Mouse (Mus musculus) liver, embryonic 13.5 days (tissue): ENCODE data around the gene Mgst3. TPM values are rescaled to one million over a fixed set of nuclear protein-coding genes. Genes with fewer than 3 reads are reported as not detected.
"Not testable (repeated sequence)": the region's sequence is repeated elsewhere in the genome, so short reads cannot be mapped to it uniquely, and the experiment has no call there.

Source experiments
- ATAC-seq: fragments of 200-750 bp; cut with Nextera tagmentation; 2 replicates; pipeline ENCODE4 v1.8.0; 2017; ENCODE audit warnings: low read depth, mild to moderate bottlenecking, moderate number of reproducible peaks, moderate library complexity
- DNase-seq: peaks from one replicate; pipeline ENCODE4 v3.0.0; 2022
- H3K27ac ChIP-seq: fragments of 300-500 bp; sonication (generic); 2 replicates; pipeline ENCODE4 v1.5.1; 2015; ENCODE audit warnings: moderate library complexity, mild to moderate bottlenecking, inconsistent platforms
- H3K27me3 ChIP-seq: fragments of 300-500 bp; sonication (generic); 2 replicates; pipeline ENCODE4 v1.6.1; 2015; ENCODE audit warnings: mild to moderate bottlenecking, inconsistent platforms
- H3K36me3 ChIP-seq: fragments of 300-500 bp; sonication (generic); 2 replicates; pipeline ENCODE4 v1.6.1; 2015; ENCODE audit warnings: mild to moderate bottlenecking, inconsistent platforms
- H3K4me1 ChIP-seq: fragments of 300-500 bp; sonication (generic); replicated peaks from 2 replicates; pipeline ENCODE4 v1.6.1; 2015; ENCODE audit warnings: inconsistent platforms
- H3K4me2 ChIP-seq: fragments of 300-500 bp; sonication (generic); 2 replicates; pipeline ENCODE4 v1.6.1; 2015; ENCODE audit warnings: inconsistent platforms, mild to moderate bottlenecking, moderate library complexity
- H3K4me3 ChIP-seq: fragments of 300-500 bp; sonication (generic); replicated peaks from 2 replicates; pipeline ENCODE4 v1.5.1; 2015; ENCODE audit warnings: mild to moderate bottlenecking, inconsistent platforms
- H3K9ac ChIP-seq: fragments of 300-500 bp; sonication (generic); 2 replicates; pipeline ENCODE4 v1.6.1; 2015; ENCODE audit warnings: mild to moderate bottlenecking, inconsistent platforms
- H3K9me3 ChIP-seq: fragments of 300-500 bp; sonication (generic); replicated peaks from 2 replicates; pipeline ENCODE4 v1.6.1; 2016; ENCODE audit warnings: inconsistent platforms
- WGBS: fragments of 180-500 bp; shearing (Covaris S2); methylation state at CpG from one replicate; pipeline ENCODE4 v1.1.7; 2015; ENCODE audit not compliant: insufficient replicate concordance; 5-methylcytosine and 5-hydroxymethylcytosine counted together
- polyA plus RNA-seq: library from polyadenylated mRNA; unstranded; fragments of >200 nt; fragmentation: Nextera tagmentation; extraction: Ambion mirVana; gene quantifications from 2 replicates; pipeline ENCODE4 v1.2.1, GENCODE M21; 2015

The Mgst3 gene
- polyA plus RNA-seq, 1 experiment from 2014 or later = 409 TPM

DNA sequence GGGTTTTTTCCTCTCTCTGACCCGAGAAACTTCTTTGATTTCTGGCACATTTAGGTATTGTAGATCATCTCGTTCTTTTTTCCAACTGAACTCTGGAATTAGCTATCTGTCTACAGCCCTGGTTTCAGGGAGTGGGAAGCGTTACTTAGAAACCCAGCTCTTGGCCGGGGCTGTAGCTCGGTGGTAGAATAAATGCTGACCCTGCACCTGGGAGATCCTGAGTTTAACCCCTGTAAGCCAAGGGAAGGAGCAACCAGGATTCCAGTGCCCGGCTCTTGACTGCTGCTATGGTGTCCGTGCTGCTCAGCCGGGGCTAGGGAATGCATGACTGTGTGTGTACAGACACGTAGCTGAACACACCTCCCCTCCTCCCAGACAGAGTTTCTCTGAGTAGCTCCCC, 34.9 kb downstream of the Mgst3 start:
- Histone ChIP-seq H3K4me1 (peaks cover 11% of the 10 kb centered on the region), H3K27me3 (no peaks in the 10 kb centered on the region), H3K27ac (no peak overlapping the region), H3K9ac (no peak overlapping the region), H3K9me3 (no peaks in the 10 kb centered on the region), H3K4me3 (no peak overlapping the region), H3K36me3 (peaks cover 98% of the 10 kb centered on the region), H3K4me2 (no peak overlapping the region)
- WGBS = 86% methylated on average over 9 of the region's 9 CpGs
- DNase-seq = no peak
- no peak for ATAC-seq

DNA sequence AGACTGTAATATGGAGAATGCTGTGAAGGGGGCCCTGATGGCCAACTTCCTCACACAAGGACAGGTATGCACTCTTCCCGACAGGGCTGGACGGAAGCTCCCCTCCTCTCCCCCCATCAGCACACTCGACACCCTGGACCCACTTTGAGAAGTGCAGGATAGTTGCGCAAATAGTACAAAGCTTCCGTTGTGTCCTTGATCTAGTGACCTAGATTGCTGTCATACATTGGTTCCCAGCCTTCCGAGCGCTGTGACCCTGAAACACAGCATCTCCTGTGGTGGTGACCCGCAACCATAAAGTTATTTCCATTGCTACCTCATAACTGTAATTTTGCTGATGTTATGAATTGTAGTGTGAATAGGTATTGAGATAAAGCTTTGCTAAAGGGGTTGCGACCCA, 36.3 kb downstream of the Mgst3 start:
- Histone ChIP-seq H3K9me3 (no peaks in the 10 kb centered on the region), H3K4me3 (no peak overlapping the region), H3K9ac (no peak overlapping the region), H3K36me3 (peaks cover 97% of the 10 kb centered on the region), H3K27me3 (no peaks in the 10 kb centered on the region), H3K4me1 (peaks cover 17% of the 10 kb centered on the region), H3K4me2 (no peak overlapping the region), H3K27ac (no peak overlapping the region)
- WGBS = 85% methylated on average over 9 of the region's 9 CpGs
- ATAC-seq (no peak), DNase-seq (no peak)

DNA sequence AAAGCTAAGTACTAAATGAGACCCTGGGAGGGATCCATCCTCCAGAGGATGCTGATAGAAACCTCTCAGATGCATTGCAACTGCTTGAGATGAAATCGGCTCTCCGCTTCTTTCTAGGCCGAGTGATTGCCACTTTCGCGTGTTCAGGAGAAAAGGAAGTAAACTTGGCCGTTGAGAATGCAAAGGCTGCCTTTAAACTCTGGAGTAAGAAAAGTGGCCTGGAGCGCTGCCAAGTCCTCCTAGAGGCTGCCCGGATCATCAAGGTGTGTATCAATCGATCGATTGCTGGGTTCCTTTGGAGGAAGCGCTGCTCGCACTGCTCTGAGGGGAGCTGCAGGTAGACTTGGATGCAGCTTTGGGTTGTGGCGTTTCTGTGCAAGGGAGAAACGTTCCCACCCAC, 41.2 kb downstream of the Mgst3 start:
- ATAC-seq = no peak
- Histone ChIP-seq H3K4me2 (0 out of 2 replicates have a peak overlapping the region, but pooled peaks have one; percentile 2), H3K27me3 (no peaks in the 10 kb centered on the region), H3K4me3 (no peak overlapping the region), H3K27ac (no peak overlapping the region), H3K9ac (no peak overlapping the region), H3K4me1 (peaks cover 46% of the 10 kb centered on the region), H3K36me3 (peaks cover 54% of the 10 kb centered on the region), H3K9me3 (no peaks in the 10 kb centered on the region)
- no peak for DNase-seq
- WGBS = 86% methylated on average over 14 of the region's 14 CpGs

DNA sequence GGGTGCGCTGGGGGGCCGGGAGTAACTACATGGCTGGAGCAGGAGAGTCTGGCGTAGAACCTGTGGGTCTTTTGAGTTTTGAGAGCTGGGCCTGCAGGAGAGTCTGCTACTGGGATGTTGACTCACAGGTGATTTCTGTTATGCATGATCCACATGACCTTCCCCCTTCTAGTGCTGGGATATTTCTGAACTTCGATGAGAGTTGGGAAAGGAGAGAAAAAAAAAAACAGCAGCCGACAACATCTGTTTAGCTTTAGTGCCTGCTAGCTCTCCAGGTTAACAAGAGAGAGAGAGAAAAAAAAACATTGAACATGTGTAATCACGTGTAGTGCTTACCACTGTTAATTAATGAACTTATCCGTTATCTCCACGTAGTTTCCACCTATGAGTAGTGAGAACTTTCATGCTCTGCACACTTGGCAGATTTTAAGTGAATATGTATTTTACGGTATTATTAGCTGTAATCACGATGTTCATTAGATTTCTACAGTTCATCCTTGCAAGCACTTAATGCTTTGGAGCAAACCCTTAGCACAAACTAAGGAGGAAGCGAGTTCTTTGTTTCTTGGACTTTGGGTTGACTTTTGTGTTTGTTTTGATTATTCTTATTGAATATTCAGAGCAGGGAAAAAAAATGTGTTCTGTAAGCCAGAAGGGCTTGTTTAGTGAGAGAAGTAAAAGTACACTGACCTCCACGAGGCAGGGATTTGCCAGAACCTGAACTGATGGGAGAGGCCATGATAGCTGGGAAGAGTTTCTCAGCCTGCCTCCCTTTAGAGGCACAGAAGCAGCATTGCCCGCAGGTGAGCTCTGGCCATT, 42.8 kb downstream of the Mgst3 start:
- Histone ChIP-seq H3K27me3 (no peaks in the 10 kb centered on the region), H3K4me3 (peak overlapping the region; percentile 84), H3K36me3 (peaks cover 38% of the 10 kb centered on the region), H3K27ac (peak overlapping the region; percentile 94), H3K4me2 (peak overlapping the region; percentile 97), H3K9ac (peak overlapping the region; percentile 92), H3K4me1 (peaks cover 46% of the 10 kb centered on the region), H3K9me3 (no peaks in the 10 kb centered on the region)
- ATAC-seq (no peak), DNase-seq (no peak)
- 21% methylated on average over 13 of the region's 13 CpGs for WGBS

DNA sequence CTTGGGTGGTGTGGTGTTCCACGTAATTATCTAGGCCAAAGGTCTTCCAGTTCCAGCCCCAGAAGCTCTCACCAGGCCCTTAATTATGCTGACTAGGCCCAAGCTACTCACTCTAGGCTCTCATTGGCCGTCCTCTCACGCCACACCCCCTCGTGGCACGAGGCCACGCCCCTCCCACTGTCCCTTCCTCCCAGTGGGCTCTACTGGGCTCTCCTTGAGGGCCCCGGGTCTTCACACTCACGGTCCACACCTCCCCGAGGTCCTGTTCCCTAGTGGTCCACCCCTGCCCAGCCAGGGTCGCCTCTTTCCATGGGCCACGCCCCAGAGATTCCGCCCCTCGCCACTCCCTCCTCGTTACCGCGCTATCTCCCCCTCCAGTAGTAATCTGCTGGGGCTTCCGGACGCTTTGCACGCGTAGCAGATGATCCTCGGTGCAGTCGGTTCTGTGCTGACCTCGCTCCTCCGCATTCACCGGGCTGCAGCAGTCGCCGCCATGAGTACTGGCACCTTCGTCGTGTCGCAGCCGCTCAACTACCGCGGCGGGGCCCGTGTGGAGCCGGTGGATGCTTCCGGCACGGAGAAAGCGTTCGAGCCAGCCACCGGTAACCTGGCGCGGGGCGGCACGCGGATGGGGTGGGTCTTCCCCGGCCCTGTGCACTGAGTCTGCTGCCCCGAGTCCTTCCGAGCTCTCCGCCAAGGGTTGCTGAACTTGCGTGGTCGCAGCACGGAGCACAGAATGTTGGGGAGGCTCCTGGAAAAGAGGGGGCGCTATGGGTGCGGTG, 43.6 kb downstream of the Mgst3 start, which contains the start of gene Aldh9a1:
TSS of gene Aldh9a1 (plus strand) at position 177 of the 782 bp plus-strand sequence.
- peak; percentile 96 for ATAC-seq
- under 1% methylated on average over 55 of the region's 55 CpGs for WGBS
- H3K4me1 ChIP-seq = peaks cover 46% of the 10 kb centered on the region

DNA sequence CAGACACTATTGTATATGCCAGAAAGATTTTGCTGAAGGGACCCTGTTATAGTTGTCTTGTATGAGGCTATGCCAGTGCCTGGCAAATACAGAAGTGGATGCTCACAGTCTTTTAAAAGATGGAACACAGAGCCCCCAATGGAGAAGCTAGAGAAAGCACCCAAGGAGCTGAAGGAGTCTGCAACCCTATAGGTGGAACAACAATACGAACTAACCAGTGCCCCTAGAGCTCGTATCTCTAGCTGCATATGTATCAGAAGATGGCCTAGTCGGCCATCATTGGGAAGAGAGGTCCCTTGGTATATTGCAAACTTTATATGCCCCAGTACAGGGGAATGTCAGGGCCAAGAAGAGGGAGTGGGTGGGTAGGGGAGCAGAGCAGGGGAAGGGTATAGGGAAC, 44.4 kb downstream of the Mgst3 start:
- Histone ChIP-seq H3K9ac (peak overlapping the region; percentile 92), H3K4me2 (peak overlapping the region; percentile 97)
- WGBS = 13% methylated on average over 3 of the region's 3 CpGs

More for the DNA sequence above, 43.6 kb downstream of the Mgst3 start, which contains the start of gene Aldh9a1:
- Histone ChIP-seq H3K9ac (peak within 1 kb of the TSS; percentile 92), H3K4me2 (peak within 1 kb of the TSS; percentile 97), H3K9me3 (no peaks in the 10 kb centered on the region), H3K36me3 (peaks cover 30% of the 10 kb centered on the region), H3K27ac (peak within 1 kb of the TSS; percentile 94), H3K4me3 (peak within 1 kb of the TSS; percentile 84), H3K27me3 (no peaks in the 10 kb centered on the region)
- peak; percentile 89 for DNase-seq

DNA sequence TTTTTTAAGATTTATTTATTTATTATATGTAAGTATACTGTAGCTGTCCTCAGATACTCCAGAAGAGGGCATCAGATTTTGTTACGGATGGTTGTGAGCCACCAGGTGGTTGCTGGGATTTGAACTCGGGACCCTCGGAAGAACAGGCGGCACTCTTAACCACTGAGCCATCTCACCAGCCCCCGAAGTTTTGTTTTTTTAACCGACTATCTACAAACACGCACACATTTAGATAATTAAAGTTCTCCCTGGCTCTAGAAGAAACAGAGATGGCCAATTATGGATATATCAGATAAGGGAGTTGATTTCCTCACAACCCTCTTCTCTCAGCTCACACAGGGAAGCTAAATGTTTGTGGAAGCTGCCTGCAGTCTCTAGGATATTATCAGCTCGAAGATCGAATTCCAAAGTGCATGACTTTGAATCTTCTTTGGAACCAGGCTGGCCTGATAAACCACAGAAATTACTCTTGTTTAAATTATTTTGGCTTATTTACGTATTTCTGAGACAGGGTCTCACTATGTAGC, 47.6 kb downstream of the Mgst3 start:
- 76% methylated on average over 10 of the region's 10 CpGs for WGBS

More for the DNA sequence above, 44.4 kb downstream of the Mgst3 start:
- H3K36me3 ChIP-seq = peaks cover 22% of the 10 kb centered on the region
- H3K9me3 ChIP-seq, H3K4me3 ChIP-seq, H3K27me3 ChIP-seq, ATAC-seq: not testable (repeated sequence)
- H3K27ac ChIP-seq = peak overlapping the region; percentile 94
- H3K4me1 ChIP-seq = peaks cover 40% of the 10 kb centered on the region
- DNase-seq = peak; percentile 18

DNA sequence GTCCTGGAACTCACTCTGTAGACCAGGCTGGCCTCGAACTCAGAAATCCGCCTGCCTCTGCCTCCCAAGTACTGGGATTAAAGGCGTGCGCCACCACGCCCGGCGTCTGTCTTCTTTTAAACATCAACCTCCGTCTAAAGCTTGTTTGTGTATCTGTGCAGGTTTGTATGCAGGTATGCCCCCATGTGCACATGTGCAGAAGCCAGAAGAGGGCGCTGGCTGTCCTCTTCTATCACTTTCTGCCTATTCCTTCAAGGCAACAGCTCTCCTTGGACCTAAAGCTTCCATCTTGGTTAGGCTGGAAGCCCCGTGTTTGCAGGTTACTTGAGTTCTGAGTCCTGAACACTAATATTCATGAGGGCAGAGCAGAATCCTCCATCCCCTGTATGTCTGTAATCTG, 50.8 kb downstream of the Mgst3 start:
- ATAC-seq (no peak), DNase-seq (no peak)
- no peak overlapping the region for H3K9ac ChIP-seq
- no peaks in the 10 kb centered on the region for H3K36me3 ChIP-seq
- peaks cover 30% of the 10 kb centered on the region for H3K4me1 ChIP-seq
- no peaks in the 10 kb centered on the region for H3K9me3 ChIP-seq
- H3K27ac ChIP-seq = no peak overlapping the region
- H3K4me2 ChIP-seq = no peak overlapping the region
- 89% methylated on average over 10 of the region's 10 CpGs for WGBS
- no peaks in the 10 kb centered on the region for H3K27me3 ChIP-seq
- H3K4me3 ChIP-seq = no peak overlapping the region

More for the DNA sequence above, 47.6 kb downstream of the Mgst3 start:
- not testable (repeated sequence) for H3K4me2 ChIP-seq, H3K27ac ChIP-seq, H3K36me3 ChIP-seq, DNase-seq, H3K9me3 ChIP-seq, H3K4me3 ChIP-seq, H3K27me3 ChIP-seq, H3K9ac ChIP-seq, ATAC-seq
- H3K4me1 ChIP-seq = peaks cover 29% of the 10 kb centered on the region

DNA sequence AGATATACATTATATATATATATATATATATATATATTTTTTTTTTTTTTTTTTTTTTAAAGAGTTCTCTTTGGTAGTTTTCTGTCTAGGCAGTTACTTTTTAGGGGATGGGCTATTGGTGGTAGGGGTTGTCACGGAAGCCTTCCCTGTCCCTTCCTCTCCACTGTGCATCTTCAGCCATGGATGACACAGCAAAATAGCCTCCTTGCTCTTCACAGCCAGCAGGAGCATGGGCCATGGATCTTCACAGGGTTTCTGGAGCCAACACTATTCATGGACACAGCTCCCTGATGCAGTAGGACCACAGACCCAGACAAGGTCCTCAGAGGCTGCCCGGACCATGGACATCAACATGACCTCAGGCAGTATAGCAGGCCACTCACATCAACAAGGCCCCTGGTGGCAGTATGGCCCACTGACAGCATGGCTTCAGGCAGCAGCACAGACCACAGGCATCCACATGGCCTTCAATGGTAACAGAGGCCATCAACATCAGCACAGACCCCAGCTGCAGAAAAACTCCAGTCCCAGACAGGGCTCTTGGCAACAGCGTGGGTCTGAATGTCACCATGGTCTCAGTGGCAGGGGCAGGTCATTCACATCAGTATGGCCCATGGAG, 52.6 kb downstream of the Mgst3 start:
- 73% methylated on average over 3 of the region's 3 CpGs for WGBS
- ATAC-seq (peak; percentile 53), DNase-seq (no peak)
- Histone ChIP-seq H3K4me2 (peak overlapping the region; percentile 94), H3K4me3 (peak overlapping the region; percentile 66; the same call in 1 of the 2 replicates), H3K27ac (peak overlapping the region; percentile 50), H3K27me3 (no peaks in the 10 kb centered on the region), H3K9ac (no peak overlapping the region), H3K36me3 (no peaks in the 10 kb centered on the region), H3K9me3 (no peaks in the 10 kb centered on the region), H3K4me1 (peaks cover 30% of the 10 kb centered on the region)

DNA sequence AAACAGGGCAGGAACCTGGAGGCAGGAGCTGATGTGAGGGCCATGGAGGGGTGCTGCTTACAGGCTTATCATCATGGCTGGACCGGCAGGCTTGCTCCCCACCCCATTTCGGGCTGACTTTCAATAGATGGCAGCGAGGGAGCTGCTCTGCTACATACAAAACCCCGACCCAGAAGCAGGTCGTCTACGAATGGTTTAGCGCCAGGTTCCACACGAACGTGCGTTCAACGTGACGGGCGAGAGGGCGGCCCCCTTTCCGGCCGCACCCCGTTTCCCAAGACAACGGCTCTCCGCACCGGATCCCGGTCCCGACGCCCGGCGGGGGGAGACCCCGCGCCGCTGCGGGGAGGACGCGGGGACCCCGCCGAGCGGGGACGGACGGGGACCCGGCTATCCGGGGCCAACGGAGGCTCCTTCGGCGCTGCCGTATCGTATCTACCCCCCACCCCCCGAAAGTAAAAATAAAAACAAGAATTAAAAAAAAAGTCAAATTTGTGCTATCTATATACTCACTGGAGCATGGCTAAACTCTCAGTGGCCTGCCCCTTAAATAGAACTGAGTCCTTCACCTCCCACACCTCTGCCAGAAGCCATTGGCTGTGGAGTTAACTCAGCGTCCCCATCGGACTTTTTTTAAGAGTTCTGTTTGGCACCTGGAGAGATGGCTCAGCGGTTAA, 53.4 kb downstream of the Mgst3 start:
- no peak for DNase-seq
- ATAC-seq = peak; percentile 79
- no peaks in the 10 kb centered on the region for H3K9me3 ChIP-seq
- peak overlapping the region; percentile 66 for H3K4me3 ChIP-seq
- H3K4me2 ChIP-seq = peak overlapping the region; percentile 94
- peak overlapping the region; percentile 34 for H3K27ac ChIP-seq
- no peaks in the 10 kb centered on the region for H3K27me3 ChIP-seq
- H3K4me1 ChIP-seq = peaks cover 30% of the 10 kb centered on the region
- 2% methylated on average over 47 of the region's 47 CpGs for WGBS
- peak overlapping the region; percentile 78 for H3K9ac ChIP-seq
- no peaks in the 10 kb centered on the region for H3K36me3 ChIP-seq
